Mouse (Mus musculus) brain, embryonic 14.5 days (tissue): ENCODE data around the gene Mprip.

Source experiments
- CTCF ChIP-seq: fragments of 200-500 bp; IDR thresholded peaks from 2 replicates; pipeline ENCODE4 v1.5.1; 2012; ENCODE audit warnings: inconsistent platforms, mild to moderate bottlenecking, moderate library complexity, borderline replicate concordance; ENCODE audit not compliant: insufficient read depth, insufficient read length; ENCODE audit errors: extremely low read depth
- POLR2A ChIP-seq: fragments of 200-500 bp; IDR thresholded peaks from 2 replicates; pipeline ENCODE4 v1.6.1; 2012; ENCODE audit warnings: mild to moderate bottlenecking, inconsistent platforms, borderline replicate concordance; ENCODE audit not compliant: poor library complexity, insufficient read depth, insufficient read length, severe bottlenecking; ENCODE audit errors: extremely low read depth

- TF ChIP-seq CTCF, result no peak
- TF ChIP-seq POLR2A, result no peak
Observed at GRCm38 (mm10) chr11:59694533-59694932, 33.4 kb downstream of the Mprip start.
